Mouse (Mus musculus): ENCODE results near the gene Gimap4.

- TF ChIP-seq MAFK (IDR thresholded peaks at IDR 0.05; ENCODE audit: borderline replicate concordance, low read depth, low read length) (no peak), CTCF (IDR thresholded peaks at IDR 0.05 in 2 of 3, conservative IDR thresholded peaks at IDR 0.05 in 1 of 3; ENCODE audit: control insufficient read depth in 1 of 3, insufficient read depth in 1 of 3, low read depth in 2 of 3, low read length in 3 of 3, poor library complexity in 1 of 3, severe bottlenecking in 1 of 3) (no peak), CHD2 (IDR thresholded peaks at IDR 0.05; ENCODE audit: low read length) (no peak), CHD1 (IDR thresholded peaks at IDR 0.05; ENCODE audit: low read depth, low read length) (no peak), E2F4 (IDR thresholded peaks at IDR 0.05; ENCODE audit: borderline replicate concordance, low read depth, low read length) (no peak), TCF12 (IDR thresholded peaks at IDR 0.05; ENCODE audit: low read depth, low read length) (no peak), USF1 (IDR thresholded peaks at IDR 0.05; ENCODE audit: low read depth, low read length) (no peak), JUND (IDR thresholded peaks at IDR 0.05; ENCODE audit: low read depth, low read length) (no peak), KAT2A (conservative IDR thresholded peaks at IDR 0.05; ENCODE audit: low read depth, low read length) (no peak), ZKSCAN1 (IDR thresholded peaks at IDR 0.05; ENCODE audit: low read depth, low read length) (no peak), EP300 (IDR thresholded peaks at IDR 0.05; ENCODE audit: low read depth in 1 of 2, low read length in 2 of 2) (no peak), MYC (IDR thresholded peaks at IDR 0.05; ENCODE audit: low read depth, low read length) (no peak)
These were observed 34.1 kb downstream of the Gimap4 start, which contains the start of the genes Gm28053 and Gimap7 for GRCm38 (mm10) chr6:48718455-48718854.

Measured in MEL (cell line).